Mouse (Mus musculus) E14TG2a.4 (cell line): ENCODE measurements at regions not wholly inside any gene's neighbourhood (a gene's known extent, or its start where the extent isn't known, plus 50 kb on each side); places are given as distances from the start of the nearest gene placed in this dataset.

Source experiments
- CTCF ChIP-seq: conservative IDR thresholded peaks from 2 replicates; pipeline ENCODE4 v1.5.1; 2014; ENCODE audit warnings: low read length
- NANOG ChIP-seq: IDR thresholded peaks from 2 replicates; pipeline ENCODE4 v1.6.1; 2014; ENCODE audit warnings: borderline replicate concordance, low read length, mixed read lengths
- POU5F1 ChIP-seq: IDR thresholded peaks from 2 replicates; pipeline ENCODE4 v1.6.1; 2014; ENCODE audit warnings: low read length, borderline replicate concordance

DNA sequence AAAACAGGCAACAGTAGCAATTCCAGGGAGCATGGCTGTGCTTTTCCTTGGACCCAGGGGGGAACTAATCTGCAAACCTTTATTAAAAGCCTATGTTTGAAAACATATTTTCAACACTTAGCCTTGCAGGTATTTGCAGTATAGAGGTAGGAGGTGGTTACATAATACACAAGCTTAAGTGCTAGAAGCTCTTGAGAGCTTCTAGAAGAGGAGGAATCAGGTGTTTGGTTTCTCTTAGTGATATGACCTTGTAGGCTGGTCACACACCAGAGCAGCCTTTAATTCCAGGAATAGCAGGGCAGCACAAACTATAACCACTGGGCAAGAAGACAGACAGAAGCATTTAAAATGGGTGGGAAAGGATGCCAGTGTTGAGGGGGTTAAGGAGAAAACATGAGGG, 201.7 kb upstream of the Nt5c1b start:
- TF ChIP-seq CTCF = no peak
- TF ChIP-seq POU5F1 = no peak
- no peak for TF ChIP-seq NANOG
